Mouse (Mus musculus): ENCODE measurements around the gene Ugt2a2.
"Not testable (repeated sequence)": the region's sequence is repeated elsewhere in the genome, so short reads cannot be mapped to it uniquely, and the experiment has no call there.

The Ugt2a2 gene

GRCm38 (mm10) chr5:87482160-87482559 is at the start of gene Ugt2a2:
Gene Ugt2a2, minus strand, starts transcription at chr5:87482260.
- DNase-seq: no peak

GRCm38 (mm10) chr5:87523561-87523960 is 41.5 kb upstream of the Ugt2a2 start:
- DNase-seq: not testable (repeated sequence)

- DNase-seq: no peak
These were observed 23.9 kb upstream of the Ugt2a2 start for GRCm38 (mm10) chr5:87505776-87506458.

- no peak for DNase-seq
These were observed 20.6 kb upstream of the Ugt2a2 start for GRCm38 (mm10) chr5:87502687-87503086.

GRCm38 (mm10) chr5:87499341-87499740 is 17.3 kb upstream of the Ugt2a2 start:
- DNase-seq: no peak

DNA sequence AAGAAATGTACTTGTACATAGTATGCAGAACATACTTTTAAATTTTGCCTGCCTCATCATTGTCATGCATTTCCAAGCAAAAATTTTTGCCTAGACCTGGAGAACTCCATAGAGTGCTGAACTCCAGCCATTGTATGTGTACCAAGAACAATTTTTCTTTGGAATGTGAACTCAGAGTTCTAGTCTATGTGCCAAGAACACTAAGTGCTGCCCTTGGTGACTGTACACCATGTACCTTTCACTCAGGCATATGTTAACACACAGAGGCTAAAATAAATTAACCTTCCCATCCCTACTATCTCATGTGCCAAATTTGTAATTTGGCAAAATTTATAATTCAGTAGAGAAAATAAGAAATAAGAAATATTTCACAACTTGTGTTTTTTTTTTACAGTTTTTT is 16.9 kb upstream of the Ugt2a2 start:
- no peak for DNase-seq

DNA sequence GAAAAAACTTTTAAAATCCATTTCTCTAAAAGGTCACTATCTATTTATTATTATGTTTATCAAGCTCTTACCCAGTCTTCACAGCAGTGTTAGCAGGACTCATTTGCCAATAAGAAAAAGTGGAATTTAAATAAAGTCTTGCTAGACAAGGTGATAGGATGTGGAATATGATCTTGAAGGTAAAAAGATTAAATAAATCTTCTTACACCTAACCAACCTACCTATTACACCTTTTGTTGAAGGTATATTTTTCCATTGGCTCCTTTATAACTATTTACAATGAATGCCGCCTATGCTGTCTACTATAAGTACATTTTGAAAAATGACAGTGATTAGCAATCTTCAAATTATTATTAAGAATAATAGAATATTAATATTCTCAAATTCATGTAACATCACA is 8.7 kb upstream of the Ugt2a2 start, which contains the start of gene Ugt2a1:
Ugt2a1 (minus strand) TSS at position 101 of the 400 bp plus-strand sequence.
- DNase-seq: no peak

DNA sequence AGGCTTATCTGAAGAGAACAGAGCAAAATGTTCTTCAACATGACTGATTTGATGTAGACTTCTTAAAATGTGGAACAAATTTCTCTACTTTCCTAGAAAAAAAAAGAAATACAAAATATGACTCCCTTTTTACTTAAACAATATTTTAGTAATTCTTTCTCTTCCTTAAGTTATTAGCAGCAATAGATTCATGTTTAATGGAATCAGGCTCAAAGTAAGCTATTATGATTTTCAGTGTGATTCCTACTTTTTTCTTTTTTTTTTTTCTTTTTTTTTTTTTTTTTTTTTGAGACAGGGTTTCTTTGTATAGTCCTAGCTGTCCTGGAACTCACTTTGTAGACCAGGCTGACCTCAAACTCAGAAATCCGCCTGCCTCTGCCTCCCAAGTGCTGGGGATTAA is 4.6 kb upstream of the Ugt2a2 start, which contains the start of gene Gm43638:
Gm43638 (minus strand) TSS at position 101 of the 400 bp plus-strand sequence.
- not testable (repeated sequence) for DNase-seq

GRCm38 (mm10) chr5:87458810-87459209 is 23.2 kb downstream of the Ugt2a2 start:
- DNase-seq: no peak

DNA sequence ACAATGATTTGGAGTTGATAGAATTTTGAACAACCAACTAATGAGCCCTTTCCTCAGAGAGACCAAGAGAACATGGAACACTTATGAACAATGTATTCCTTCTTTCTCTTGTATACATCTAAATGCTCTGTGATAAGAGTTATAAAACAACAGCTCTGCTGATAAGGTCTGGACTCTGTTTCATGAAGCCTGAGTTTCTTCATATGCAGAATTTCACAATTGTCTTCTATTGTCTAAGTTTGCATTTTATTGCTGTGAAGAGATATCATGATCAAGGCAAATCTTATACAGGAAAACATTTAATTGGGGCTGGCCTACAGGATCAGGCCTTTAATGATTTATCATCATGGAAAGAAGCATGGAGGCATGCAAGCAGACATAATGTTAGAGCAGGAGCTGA is 24.4 kb downstream of the Ugt2a2 start:
- no peak for DNase-seq

DNA sequence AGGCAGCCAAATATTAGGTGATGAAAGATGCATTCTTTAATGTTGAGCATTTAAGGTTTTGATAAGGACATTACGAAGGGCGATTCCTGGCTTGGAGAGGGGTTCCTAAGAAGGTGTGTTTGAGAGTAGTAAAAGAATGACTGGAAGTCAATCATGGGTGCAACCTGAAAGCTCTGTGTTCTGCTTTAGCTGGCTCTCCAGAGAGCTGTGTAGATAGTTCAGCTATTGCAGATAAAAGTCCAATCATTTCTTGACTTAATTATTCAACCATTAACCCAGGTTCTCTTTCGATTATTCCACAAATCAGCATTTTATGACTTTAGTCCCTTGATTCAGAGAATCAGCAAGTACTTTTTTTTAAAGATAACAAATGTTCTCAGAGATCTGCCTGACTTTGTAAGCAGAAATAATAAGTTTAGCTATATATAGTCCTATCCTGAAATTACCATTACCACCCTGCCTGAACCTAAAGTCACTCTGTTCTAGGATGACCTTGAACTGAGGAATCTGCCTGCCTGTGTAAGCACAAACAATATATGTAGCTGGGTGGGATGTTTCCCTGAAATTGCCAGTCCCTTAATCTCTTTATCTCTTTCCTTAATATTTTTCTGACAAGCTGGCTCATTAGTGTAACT is 25.7 kb downstream of the Ugt2a2 start:
- no peak for DNase-seq

DNA sequence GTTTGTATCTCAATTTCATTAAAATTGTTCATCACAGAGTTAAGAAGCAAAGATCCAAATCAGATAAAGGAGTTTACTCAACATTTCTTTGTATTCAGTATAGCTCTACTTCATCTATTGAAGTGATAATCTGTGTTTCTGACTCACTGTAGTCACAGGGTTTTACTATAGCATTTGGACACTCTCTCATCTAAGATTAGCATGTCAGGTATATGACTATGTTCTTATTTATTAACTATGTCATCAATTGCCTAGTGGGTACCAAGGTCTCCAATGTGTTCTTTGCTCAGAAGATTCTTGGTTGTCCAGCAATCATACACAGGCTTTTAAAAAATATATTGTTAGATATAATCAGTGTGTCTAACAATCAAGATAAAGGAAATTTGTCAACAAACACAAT is 26.5 kb downstream of the Ugt2a2 start:
- no peak for DNase-seq

DNA sequence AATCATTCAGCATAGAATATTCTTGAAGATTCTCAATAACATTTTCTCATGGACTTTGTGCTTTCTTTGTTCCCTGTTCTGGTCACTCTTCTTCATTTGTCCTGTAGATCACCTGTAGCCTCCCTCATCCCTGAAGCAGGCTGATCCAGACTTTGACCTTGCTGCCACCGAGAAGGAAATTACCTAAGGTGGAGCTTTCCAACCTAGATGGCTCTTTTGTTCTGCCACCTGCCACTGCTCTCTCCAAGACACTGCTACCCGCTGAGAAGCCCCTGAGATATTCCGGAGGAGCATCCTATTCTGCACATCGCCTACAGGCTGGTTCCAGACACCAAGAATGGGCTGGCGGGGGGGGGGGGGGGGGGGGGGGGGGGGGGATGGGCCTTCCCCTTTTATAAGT is 29.5 kb downstream of the Ugt2a2 start:
- DNase-seq: not testable (repeated sequence)

DNA sequence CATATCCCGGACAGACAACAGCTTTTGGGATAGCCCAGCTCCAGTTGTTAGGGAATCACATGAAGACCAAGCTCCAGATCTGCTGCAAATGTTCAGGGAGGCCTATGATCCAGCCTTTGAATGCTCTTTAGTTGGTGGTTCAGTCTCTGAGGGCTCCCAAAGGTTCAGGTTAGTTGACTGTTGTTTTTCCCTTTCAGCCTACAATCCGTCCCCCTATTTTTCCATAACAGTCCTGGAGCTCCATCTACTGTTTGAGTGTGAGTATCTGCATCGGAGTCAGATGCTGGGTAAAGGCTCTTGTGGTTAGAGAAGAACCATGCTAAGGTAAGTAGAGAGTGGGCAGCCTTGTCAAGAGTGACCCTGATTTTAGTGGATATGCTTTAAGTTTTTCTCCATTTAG is 45.8 kb downstream of the Ugt2a2 start:
- DNase-seq: no peak

GRCm38 (mm10) chr5:87425676-87426075 is 56.4 kb downstream of the Ugt2a2 start:
- no peak for DNase-seq

DNA sequence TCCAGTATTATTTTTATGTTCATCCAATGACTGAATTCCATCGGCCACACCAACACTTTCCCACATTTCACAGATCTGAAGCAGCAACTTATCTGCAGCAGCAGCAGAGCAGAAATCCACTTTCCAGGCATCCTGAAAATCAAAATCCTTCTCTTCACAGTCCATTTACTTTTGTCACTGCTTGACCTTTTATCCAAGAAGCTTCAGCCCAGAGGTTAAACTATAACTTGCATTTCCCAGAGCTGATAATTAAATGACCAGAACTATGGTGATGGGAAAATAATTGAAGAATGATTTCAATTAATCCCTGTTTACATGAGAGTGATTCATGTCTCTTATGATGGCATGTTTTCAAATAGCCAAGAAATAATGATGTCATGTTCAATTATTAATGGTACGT is 58.0 kb downstream of the Ugt2a2 start, which contains the start of gene Ugt2b38:
Ugt2b38 (minus strand) TSS at position 163 of the 400 bp plus-strand sequence.
- DNase-seq: not testable (repeated sequence)
